Mouse (Mus musculus) ES-E14 (cell line): ENCODE measurements around the gene 2810006K23Rik. TPM values are rescaled to one million over a fixed set of nuclear protein-coding genes. Genes with fewer than 3 reads are reported as not detected.
"Not testable (repeated sequence)": the region's sequence is repeated elsewhere in the genome, so short reads cannot be mapped to it uniquely, and the experiment has no call there.

ENCODE experiments used
- DNase-seq: peaks from one replicate; pipeline ENCODE4 v3.0.0-alpha.2; 2013; ENCODE audit warnings: low read depth, low spot score
- H3K27ac ChIP-seq: 2 replicates; pipeline ENCODE4 v1.5.1; 2012; ENCODE audit warnings: low read depth, mild to moderate bottlenecking, low read length, moderate library complexity, mixed read lengths; ENCODE audit not compliant: poor library complexity, insufficient read depth, severe bottlenecking
- H3K36me3 ChIP-seq: 2 replicates; pipeline ENCODE4 v1.6.1; 2012; ENCODE audit warnings: mild to moderate bottlenecking, low read length, moderate library complexity, mixed read lengths; ENCODE audit not compliant: control insufficient read depth, poor library complexity, insufficient read depth, severe bottlenecking
- H3K4me1 ChIP-seq, 2 experiments: fragments of 150-350 bp in 1 of 2; sonication (generic) in 1 of 2; 2 replicates each; pipeline ENCODE4 v1.6.1; 2012; ENCODE audit warnings: low read length in 2 of 2, mild to moderate bottlenecking in 1 of 2, mixed read lengths in 1 of 2; ENCODE audit not compliant: control insufficient read depth in 2 of 2, insufficient read depth in 2 of 2, poor library complexity in 1 of 2
- H3K4me3 ChIP-seq, 2 experiments: fragments of 150-350 bp in 1 of 2; sonication (generic) in 1 of 2; 2 replicates each; pipeline ENCODE4 v1.5.1; 2012; ENCODE audit warnings: low read length in 2 of 2, low read depth in 1 of 2, mild to moderate bottlenecking in 1 of 2, mixed read lengths in 1 of 2; ENCODE audit not compliant: insufficient read depth in 1 of 2, poor library complexity in 1 of 2, severe bottlenecking in 1 of 2
- H3K9ac ChIP-seq: 2 replicates; pipeline ENCODE4 v1.6.1; 2012; ENCODE audit warnings: low read depth, mild to moderate bottlenecking, low read length, mixed read lengths; ENCODE audit not compliant: poor library complexity, insufficient read depth, severe bottlenecking
- H3K9me3 ChIP-seq: fragments of 150-350 bp; sonication (generic); 2 replicates; pipeline ENCODE4 v1.6.1; 2012; ENCODE audit warnings: low read depth, mild to moderate bottlenecking, low read length; ENCODE audit not compliant: control insufficient read depth, insufficient read depth
- CHD2 ChIP-seq: IDR thresholded peaks from 2 replicates; pipeline ENCODE4 v1.6.1; 2014; ENCODE audit warnings: mild to moderate bottlenecking, low read depth, low read length, inconsistent platforms
- HCFC1 ChIP-seq: IDR thresholded peaks from 2 replicates; pipeline ENCODE4 v1.6.1; 2012; ENCODE audit warnings: low read length, inconsistent platforms, borderline replicate concordance; ENCODE audit not compliant: insufficient read depth
- MAFK ChIP-seq: IDR thresholded peaks from 2 replicates; pipeline ENCODE4 v1.6.1; 2014; ENCODE audit warnings: mild to moderate bottlenecking, low read depth, low read length, inconsistent platforms; ENCODE audit not compliant: insufficient read depth
- ZC3H11A ChIP-seq: IDR thresholded peaks from 2 replicates; pipeline ENCODE4 v1.6.1; 2012; ENCODE audit warnings: low read depth, mild to moderate bottlenecking, inconsistent platforms, low read length, borderline replicate concordance
- ZNF384 ChIP-seq: IDR thresholded peaks from 2 replicates; pipeline ENCODE4 v1.6.1; 2012; ENCODE audit warnings: low read depth, low read length, inconsistent platforms
- in situ Hi-C, 2 experiments: fragments of 600-800 bp; cut with MboI; formaldehyde crosslinking; loops; one replicate each; pipeline ENCODE4 v1.15.1; 2025; ENCODE audit warnings: low sequenced_read_pairs in 2 of 2, inconsistent platforms in 1 of 2; ENCODE audit not compliant: unreplicated experiment in 2 of 2
- total RNA-seq: library from RNA; depleted of rRNA; stranded (reverse); fragments of 300-350 nt; gene quantifications from 2 replicates; pipeline ENCODE4 v1.2.3, GENCODE M21; 2012

The 2810006K23Rik gene
- total RNA-seq, 1 experiment, result 7.3 TPM

DNA sequence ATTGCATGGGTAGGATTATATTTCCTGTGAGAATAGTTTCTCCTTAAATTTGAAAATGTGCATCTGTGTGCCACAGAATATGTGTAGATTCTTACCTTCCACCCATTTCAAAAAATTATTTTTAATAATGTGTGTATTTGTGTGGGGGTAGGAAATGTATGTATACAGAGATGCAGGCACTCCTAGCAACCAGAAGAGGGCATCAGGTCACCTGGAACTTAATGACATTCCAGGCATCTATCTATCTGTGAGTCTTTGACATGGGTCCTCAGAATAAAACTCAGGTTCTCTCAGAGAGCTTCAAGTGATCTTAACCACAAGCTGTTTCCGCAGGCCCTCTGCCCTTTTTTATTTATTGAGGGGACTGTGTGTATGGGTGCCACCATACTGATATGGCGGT, 31.8 kb downstream of the 2810006K23Rik start:
- in situ Hi-C loops, result no loop called here

DNA sequence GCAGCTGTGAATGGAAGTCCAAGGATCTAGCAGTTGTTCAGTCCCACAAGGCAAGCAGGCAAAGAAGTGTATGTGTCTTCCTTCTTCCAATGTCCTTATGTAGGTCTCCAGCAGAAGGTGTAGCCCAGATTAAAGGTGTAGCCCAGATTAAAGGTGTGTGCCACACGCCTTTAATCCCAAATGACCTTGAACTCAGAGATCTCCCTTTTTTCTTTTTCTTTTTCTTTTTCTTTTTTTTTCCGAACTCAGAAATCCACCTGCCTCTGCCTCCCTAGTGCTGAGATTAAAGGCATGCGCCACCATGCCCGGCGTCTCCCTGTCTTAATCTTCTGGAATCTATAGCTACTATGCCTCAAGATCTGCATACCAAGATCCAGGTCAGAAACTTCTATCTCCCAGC, 35.1 kb downstream of the 2810006K23Rik start, which contains the start of gene Cdk2ap1:
Gene Cdk2ap1, minus strand, starts transcription at position 101 of the 400 bp plus-strand sequence.
- in situ Hi-C loops, H3K9ac ChIP-seq, H3K36me3 ChIP-seq, DNase-seq, H3K9me3 ChIP-seq, H3K4me3 ChIP-seq, H3K27ac ChIP-seq, H3K4me1 ChIP-seq: not testable (repeated sequence)

More for the DNA sequence above, 31.8 kb downstream of the 2810006K23Rik start:
- Histone ChIP-seq H3K9ac (no peak overlapping the region), H3K4me3 (no peak overlapping the region), H3K4me1 (peaks cover 3 to 7% of the 10 kb centered on the region in 2 experiments; a peak in 2 of 4 replicates), H3K36me3 (no peaks in the 10 kb centered on the region), H3K27ac (no peak overlapping the region), H3K9me3 (no peaks in the 10 kb centered on the region)
- no peak for DNase-seq
- TF ChIP-seq HCFC1 (no peak), MAFK (no peak), ZNF384 (no peak), ZC3H11A (no peak), CHD2 (no peak)

DNA sequence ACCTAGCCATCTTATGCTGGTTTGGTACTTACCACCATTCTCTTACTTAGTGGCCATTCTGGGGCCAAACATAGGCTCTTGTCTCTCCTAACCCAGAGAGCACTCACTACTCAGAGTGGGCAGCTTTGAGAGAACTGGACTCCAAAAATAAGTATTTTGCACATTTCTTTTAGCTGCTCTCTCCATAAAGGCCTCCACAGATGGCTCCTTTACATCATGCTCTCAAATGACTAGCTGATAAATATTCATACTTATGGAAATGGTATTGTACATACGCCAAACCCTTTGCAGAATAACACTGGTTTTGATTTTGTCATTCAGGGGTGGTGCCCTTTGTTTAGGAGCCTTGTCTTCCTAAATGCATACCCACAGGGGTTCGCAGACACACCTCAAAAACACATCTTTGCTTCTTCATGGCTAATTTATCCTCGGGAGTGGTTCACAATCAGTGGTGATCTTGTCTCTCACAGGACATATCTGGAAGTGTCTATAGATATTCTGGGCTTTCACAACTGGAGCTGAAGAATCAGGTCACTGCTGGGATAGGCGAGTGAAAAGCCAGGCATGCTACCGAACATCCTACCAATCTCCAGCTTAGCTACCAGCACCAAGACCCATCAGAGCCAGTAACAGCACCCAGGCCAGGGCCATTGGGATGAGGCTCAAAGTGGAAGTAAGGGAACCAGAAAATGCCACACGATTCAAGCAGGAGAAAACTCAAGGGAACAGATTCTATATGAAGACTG, 36.5 kb downstream of the 2810006K23Rik start:
- no peak overlapping the region for H3K9ac ChIP-seq
- H3K9me3 ChIP-seq, result no peaks in the 10 kb centered on the region
- in situ Hi-C loops, result no loop called here
- H3K27ac ChIP-seq, result no peak overlapping the region
- no peak overlapping the region for H3K4me3 ChIP-seq
- TF ChIP-seq ZC3H11A (no peak), CHD2 (no peak), HCFC1 (no peak), MAFK (no peak), ZNF384 (no peak)
- peaks cover 6% of the 10 kb centered on the region for H3K36me3 ChIP-seq
- DNase-seq, result no peak
- 0 out of 4 replicates have a peak, but pooled peaks cover 0 to 2% of the 10 kb centered on the region in 2 experiments for H3K4me1 ChIP-seq

DNA sequence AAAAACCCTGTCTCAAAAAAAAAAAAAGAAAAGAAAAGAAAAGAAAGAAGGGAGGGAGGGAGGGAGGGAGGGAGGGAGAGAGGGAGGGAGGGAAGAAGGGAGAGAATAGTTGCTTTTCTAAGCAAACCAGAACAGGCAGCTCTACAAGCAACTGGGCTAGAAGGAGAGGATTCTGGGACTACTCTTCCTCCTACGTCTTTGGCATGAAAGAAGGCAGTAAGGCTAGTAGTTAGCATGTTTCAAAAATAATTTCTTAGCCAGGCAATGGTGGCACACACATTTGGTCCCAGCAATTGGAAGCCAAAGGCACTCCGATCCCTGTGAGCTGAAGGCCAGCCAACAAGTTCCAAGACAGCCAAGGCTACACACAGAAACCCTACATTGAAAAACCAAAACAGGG, 37.9 kb downstream of the 2810006K23Rik start:
- peaks cover 15% of the 10 kb centered on the region for H3K36me3 ChIP-seq
- H3K4me3 ChIP-seq, result no peak overlapping the region
- H3K9me3 ChIP-seq, result no peaks in the 10 kb centered on the region
- in situ Hi-C loops, result no loop called here
- H3K9ac ChIP-seq, result no peak overlapping the region
- H3K4me1 ChIP-seq, result 0 out of 4 replicates have a peak, but pooled peaks cover 0 to 2% of the 10 kb centered on the region in 2 experiments
- TF ChIP-seq MAFK, result no peak
- no peak for TF ChIP-seq ZC3H11A
- TF ChIP-seq CHD2, result no peak
- no peak for DNase-seq
- no peak overlapping the region for H3K27ac ChIP-seq

DNA sequence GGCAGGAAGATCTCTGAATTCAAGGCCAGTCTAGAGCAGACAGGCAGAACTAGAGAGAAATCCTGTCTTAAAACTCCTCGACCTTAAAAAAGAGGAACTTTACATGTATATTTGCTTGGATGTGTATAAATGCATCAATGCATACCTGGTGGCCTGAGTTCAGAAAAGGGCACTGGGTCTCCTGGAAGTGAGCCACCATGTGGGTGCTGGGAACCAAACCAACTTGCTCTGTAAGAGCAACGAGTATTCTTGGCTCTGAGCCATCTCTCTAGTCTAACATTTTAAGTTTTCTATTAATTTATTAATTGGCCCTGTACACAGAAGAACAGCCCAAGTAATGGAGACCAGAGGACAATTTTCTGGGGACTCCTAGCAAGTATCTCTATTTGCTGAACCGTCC, 38.8 kb downstream of the 2810006K23Rik start:
- Histone ChIP-seq H3K27ac (no peak overlapping the region), H3K9ac (no peak overlapping the region), H3K4me3 (no peak overlapping the region), H3K4me1 (0 out of 4 replicates have a peak, but pooled peaks cover 0 to 2% of the 10 kb centered on the region in 2 experiments), H3K36me3 (peaks cover 20% of the 10 kb centered on the region), H3K9me3 (no peaks in the 10 kb centered on the region)
- in situ Hi-C loops, result no loop called here
- no peak for TF ChIP-seq ZNF384
- TF ChIP-seq MAFK, result no peak
- TF ChIP-seq CHD2, result no peak
- TF ChIP-seq ZC3H11A, result no peak
- TF ChIP-seq HCFC1, result no peak
- no peak for DNase-seq
